Mouse (Mus musculus): ENCODE measurements around the gene Cabin1. TPM values are rescaled to one million over a fixed set of nuclear protein-coding genes. Genes with fewer than 3 reads are reported as not detected.
A peak's percentile ranks its signal among the peaks of the same experiment; 100 is the strongest.
"Not testable (repeated sequence)": the region's sequence is repeated elsewhere in the genome, so short reads cannot be mapped to it uniquely, and the experiment has no call there.

The Cabin1 gene
- total RNA-seq, 1 experiment from 2014 or later: 29.4 TPM

- ATAC-seq (replicated peaks; ENCODE audit: insufficient number of reproducible peaks, low FRiP score, low TSS enrichment, poor library complexity, severe bottlenecking): peak; percentile 97
These were observed 8.9 kb upstream of the Cabin1 start, which contains the start of gene Ddt for GRCm38 (mm10) chr10:75772795-75773664. Gene Ddt, minus strand, starts transcription at chr10:75773414.

- ATAC-seq (replicated peaks; ENCODE audit: insufficient number of reproducible peaks, low FRiP score, low TSS enrichment, poor library complexity, severe bottlenecking): not testable (repeated sequence)
These were observed 3.6 kb upstream of the Cabin1 start for GRCm38 (mm10) chr10:75767756-75768155.

- no peak for ATAC-seq (replicated peaks; ENCODE audit: insufficient number of reproducible peaks, low FRiP score, low TSS enrichment, poor library complexity, severe bottlenecking)
These were observed 2.7 kb upstream of the Cabin1 start for GRCm38 (mm10) chr10:75766856-75767255.

GRCm38 (mm10) chr10:75764519-75765473, 655 bp upstream of the Cabin1 start:
- peak; percentile 42 for ATAC-seq (replicated peaks; ENCODE audit: insufficient number of reproducible peaks, low FRiP score, low TSS enrichment, poor library complexity, severe bottlenecking)

- no peak for ATAC-seq (replicated peaks; ENCODE audit: insufficient number of reproducible peaks, low FRiP score, low TSS enrichment, poor library complexity, severe bottlenecking)
These were observed 1.7 kb downstream of the Cabin1 start for GRCm38 (mm10) chr10:75762413-75762812.

- ATAC-seq (replicated peaks; ENCODE audit: insufficient number of reproducible peaks, low FRiP score, low TSS enrichment, poor library complexity, severe bottlenecking): no peak
These were observed 3.8 kb downstream of the Cabin1 start for GRCm38 (mm10) chr10:75760311-75760710.

GRCm38 (mm10) chr10:75756719-75757118, 7.4 kb downstream of the Cabin1 start:
- no peak for ATAC-seq (replicated peaks; ENCODE audit: insufficient number of reproducible peaks, low FRiP score, low TSS enrichment, poor library complexity, severe bottlenecking)

- peak; percentile 57 for ATAC-seq (replicated peaks; ENCODE audit: insufficient number of reproducible peaks, low FRiP score, low TSS enrichment, poor library complexity, severe bottlenecking)
These were observed 20.1 kb downstream of the Cabin1 start for GRCm38 (mm10) chr10:75744017-75744416.

GRCm38 (mm10) chr10:75743369-75743768, 20.8 kb downstream of the Cabin1 start:
- no peak for ATAC-seq (replicated peaks; ENCODE audit: insufficient number of reproducible peaks, low FRiP score, low TSS enrichment, poor library complexity, severe bottlenecking)

GRCm38 (mm10) chr10:75740866-75741265, 23.3 kb downstream of the Cabin1 start:
- no peak for ATAC-seq (replicated peaks; ENCODE audit: insufficient number of reproducible peaks, low FRiP score, low TSS enrichment, poor library complexity, severe bottlenecking)

GRCm38 (mm10) chr10:75725449-75725848, 38.7 kb downstream of the Cabin1 start:
- no peak for ATAC-seq (replicated peaks; ENCODE audit: insufficient number of reproducible peaks, low FRiP score, low TSS enrichment, poor library complexity, severe bottlenecking)

- ATAC-seq (replicated peaks; ENCODE audit: insufficient number of reproducible peaks, low FRiP score, low TSS enrichment, poor library complexity, severe bottlenecking): no peak
These were observed 43.9 kb downstream of the Cabin1 start for GRCm38 (mm10) chr10:75720215-75720614.

- no peak for ATAC-seq (replicated peaks; ENCODE audit: insufficient number of reproducible peaks, low FRiP score, low TSS enrichment, poor library complexity, severe bottlenecking)
These were observed 49.3 kb downstream of the Cabin1 start for GRCm38 (mm10) chr10:75714795-75715194.

- no peak for ATAC-seq (replicated peaks; ENCODE audit: insufficient number of reproducible peaks, low FRiP score, low TSS enrichment, poor library complexity, severe bottlenecking)
These were observed 51.1 kb downstream of the Cabin1 start for GRCm38 (mm10) chr10:75713026-75713425.

GRCm38 (mm10) chr10:75710210-75710609, 53.9 kb downstream of the Cabin1 start:
- no peak; the same call in 1 of the 2 replicates for ATAC-seq (replicated peaks; ENCODE audit: insufficient number of reproducible peaks, low FRiP score, low TSS enrichment, poor library complexity, severe bottlenecking)

GRCm38 (mm10) chr10:75709261-75709660, 54.9 kb downstream of the Cabin1 start:
- ATAC-seq (replicated peaks; ENCODE audit: insufficient number of reproducible peaks, low FRiP score, low TSS enrichment, poor library complexity, severe bottlenecking): no peak

- ATAC-seq (replicated peaks; ENCODE audit: insufficient number of reproducible peaks, low FRiP score, low TSS enrichment, poor library complexity, severe bottlenecking): no peak
These were observed 55.5 kb downstream of the Cabin1 start for GRCm38 (mm10) chr10:75708633-75708992.

GRCm38 (mm10) chr10:75707901-75708632, 56.1 kb downstream of the Cabin1 start:
- no peak for ATAC-seq (replicated peaks; ENCODE audit: insufficient number of reproducible peaks, low FRiP score, low TSS enrichment, poor library complexity, severe bottlenecking)

Measured in monocyte, adult 5-6 weeks (primary cell).